Mouse (Mus musculus) right cerebral cortex, postnatal 14 days (tissue): ENCODE measurements around the gene Hdac4.

ENCODE experiments used
- DNase-seq: peaks from one replicate; pipeline ENCODE4 v3.0.0; 2022

Hdac4 gene

DNA sequence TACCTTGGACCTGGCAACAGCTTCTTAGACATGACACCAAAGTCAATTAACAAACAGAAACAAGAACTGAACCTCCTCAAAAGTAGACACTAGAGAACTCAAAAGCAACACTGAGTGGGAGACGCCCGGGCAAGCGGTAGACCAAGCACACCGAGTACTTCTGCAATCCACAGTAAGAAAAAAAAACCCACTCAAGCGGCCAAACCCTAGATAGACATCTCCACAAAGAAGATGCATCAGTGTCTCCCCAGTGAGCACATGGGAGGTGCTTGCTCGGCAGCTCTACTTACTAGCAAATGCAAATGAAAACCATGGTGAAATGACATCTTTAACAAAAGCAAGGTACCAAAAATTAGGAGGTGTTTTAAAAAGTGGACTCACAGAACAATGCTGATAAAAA, 67.7 kb downstream of the Hdac4 start:
- DNase-seq, result no peak

DNA sequence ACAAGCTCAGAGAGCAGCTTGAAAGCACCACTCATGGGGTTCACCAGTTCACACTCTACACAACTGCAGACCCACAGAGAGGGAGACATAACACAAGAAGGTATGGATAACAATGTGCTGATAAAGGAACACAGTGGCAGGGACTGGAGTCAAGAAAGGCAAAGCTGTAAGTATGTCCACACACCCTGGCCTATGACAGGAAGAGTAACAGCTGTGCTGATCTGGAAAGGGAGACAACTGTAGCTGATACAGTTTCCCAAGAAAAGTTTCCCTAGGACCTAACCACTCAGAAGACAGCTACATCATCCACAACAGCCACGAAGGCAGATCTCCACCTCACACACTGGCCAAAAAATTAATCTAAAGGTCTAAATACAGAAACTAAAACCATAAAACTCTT, 68.1 kb downstream of the Hdac4 start:
- no peak for DNase-seq

DNA sequence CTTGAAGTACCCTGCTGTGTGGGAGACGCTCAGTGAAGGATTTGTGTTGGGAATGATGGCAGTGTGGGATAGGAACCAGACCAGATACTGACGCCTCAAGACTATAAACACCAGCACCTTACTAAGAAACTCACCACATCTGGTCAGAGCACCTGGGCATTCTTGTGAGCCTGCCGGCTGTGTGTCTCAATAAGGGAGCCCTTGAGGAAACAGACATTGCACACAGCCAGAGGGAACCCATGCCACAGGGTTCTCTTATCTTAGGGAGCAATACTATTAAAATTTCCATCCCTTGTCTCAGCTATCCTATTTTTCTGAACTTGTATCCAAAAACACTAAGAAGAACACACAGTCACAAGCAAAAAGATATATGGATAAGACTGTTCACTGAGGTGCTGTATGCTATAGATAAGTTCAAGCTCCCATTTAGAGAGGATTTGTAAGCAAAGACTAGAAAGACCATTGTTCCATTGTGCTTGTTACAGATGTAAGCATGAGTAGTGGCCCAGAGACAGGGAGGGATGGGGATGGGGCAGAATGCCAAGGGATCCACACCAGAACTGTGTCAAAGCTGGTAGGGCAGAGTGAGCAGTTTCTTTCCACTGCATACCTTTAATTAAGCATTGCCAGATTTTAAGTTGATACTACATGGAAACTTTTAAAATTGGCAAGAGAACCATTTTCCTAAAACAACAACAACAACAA, 70.8 kb downstream of the Hdac4 start:
- no peak for DNase-seq

DNA sequence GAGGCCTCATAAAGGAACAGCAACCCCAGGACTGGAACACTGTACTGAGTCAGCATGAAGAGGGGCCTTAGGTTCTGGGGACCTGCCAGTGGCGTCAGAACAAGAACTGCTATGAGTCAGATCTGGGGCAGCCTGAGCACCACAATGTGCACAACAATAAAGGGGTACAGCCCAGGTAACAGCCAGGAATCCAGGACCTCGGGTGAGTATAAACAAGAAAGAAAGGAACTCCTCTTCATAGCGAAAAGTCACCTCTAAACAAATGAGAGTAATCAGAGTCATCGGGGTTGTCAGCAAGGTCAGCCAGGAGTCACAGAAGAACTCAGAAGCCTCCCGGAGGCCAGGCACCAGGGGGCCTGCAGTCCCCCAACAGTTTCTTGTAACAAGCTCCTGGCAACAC, 76.2 kb downstream of the Hdac4 start:
- DNase-seq, result no peak

DNA sequence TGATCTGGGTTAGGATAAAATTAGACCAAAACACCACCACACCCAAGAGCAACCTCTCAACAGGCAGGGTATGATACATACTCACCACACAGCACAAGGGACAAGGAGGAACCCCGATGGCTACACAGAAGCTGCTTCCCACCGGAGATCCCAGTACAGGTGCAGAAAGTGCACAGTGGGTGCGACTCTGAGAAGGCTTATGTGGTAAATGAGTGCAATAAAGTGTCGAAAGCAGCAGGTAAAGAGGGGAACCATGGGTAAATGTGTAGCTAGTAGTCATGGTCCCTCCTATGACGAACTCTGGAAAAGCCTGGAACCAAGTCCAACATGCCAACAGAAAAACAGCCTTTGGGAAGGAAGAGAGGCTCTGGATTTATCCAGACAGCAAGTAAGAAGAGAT, 77.9 kb downstream of the Hdac4 start:
- DNase-seq, result no peak

DNA sequence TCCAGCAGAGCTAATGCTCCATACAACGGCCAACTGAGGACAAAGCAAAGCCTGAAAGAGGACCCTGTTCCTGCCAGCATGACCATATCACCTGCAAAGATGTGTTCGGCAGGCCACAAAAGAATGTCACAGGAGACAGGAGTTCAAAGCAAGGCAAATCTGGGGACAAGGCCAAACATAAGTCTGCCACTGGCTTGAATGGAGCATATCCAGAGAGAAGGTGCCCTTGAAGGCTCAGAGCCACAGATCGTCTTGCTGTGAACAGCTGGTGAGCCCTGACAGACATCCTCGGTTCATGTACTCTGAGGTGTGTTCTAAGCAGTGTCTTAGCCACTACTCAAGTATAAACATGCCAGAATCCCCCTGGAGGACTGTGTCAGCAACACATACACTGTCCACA, 79.3 kb downstream of the Hdac4 start:
- no peak for DNase-seq

DNA sequence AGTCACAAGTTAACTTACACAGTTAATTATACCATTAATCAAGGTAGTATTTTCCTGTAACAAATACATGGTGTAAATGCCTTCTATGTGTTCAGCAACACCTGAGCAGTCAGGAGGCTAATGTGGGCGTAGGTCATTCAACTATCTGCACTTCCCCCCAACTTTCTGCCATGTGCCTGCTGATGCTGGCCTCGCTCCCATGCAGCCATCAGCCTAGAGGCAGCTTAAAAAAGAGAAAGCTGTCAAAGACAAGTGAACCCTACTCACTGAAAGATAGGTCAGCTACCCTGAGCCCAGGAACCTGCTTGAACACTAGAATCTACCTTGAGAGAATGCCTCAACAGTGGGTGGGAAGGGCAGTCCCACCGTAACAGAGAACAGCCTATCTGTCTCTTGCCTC, 81.4 kb downstream of the Hdac4 start:
- DNase-seq, result no peak

DNA sequence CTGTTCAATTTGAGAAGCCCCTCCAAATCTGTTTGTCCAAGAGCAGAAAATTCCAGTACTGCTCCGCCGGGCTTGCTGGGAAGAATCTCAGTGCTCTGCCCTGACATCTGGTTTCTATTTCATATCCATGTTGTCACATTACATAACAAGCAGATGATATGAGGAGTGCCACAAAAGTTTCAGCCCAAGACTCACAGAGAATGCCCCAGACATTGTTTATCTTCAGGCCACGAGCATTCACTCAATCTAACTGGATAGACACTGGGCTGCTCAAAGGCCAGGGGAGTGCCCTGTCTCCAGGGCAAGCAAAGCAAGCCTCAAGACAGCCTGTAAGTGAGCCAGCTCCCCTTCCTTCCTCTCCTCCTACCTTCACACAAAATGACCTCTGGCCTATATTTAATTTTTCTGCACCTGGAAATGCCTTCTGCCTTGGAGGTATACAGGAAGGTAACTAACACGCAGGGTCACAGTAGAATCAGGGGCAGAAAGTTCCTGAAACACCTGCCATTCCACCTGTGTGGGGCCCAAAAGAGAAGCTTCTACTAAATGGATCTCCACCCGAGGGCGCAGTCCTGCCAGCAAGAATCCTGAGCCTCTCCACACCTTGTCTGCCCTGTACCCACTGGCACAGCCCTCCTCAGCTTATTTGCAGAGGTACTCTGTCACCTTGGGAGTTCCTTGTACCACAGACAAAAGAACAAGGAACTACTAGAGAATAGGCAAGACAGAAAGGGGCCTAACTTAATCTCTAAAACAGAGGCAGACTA, 82.1 kb downstream of the Hdac4 start:
- no peak for DNase-seq

DNA sequence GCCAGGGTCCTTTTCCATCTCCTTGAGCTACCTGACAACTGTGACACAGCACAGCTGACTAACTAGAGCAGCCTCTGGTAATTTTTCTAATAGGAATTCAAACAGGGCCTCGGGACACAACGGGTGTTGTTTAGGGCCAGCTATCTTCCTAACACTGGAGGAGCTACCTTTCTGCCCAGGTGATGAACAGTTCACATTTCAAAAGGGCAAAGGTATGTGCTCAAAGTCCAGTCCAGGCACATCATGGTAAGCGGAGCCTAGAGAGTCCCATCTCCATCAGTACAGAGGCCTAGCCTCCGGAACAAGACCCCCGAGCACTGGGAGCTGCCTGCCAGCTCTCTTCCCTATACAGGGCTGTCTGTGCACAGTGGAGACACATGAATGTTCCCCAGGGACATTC, 82.9 kb downstream of the Hdac4 start:
- no peak for DNase-seq

DNA sequence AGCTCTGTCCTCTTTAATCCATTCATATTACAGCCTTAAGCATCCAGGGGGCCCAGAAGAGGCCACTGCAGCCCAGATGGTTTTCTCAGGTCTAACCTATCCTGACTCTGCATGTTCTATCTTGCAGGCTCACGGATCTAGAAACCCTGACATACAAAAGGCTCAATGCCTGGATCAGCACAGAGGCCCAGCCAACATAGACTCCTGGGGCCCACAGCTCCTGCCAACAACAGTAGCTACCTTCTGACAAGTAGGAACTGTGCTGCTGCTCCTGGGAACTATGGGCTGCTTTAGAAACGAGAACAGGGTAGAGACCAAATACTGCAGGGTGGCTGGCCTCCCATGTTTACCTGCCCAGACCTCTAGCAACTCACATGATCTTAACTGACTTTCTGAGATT, 83.9 kb downstream of the Hdac4 start:
- DNase-seq, result no peak

DNA sequence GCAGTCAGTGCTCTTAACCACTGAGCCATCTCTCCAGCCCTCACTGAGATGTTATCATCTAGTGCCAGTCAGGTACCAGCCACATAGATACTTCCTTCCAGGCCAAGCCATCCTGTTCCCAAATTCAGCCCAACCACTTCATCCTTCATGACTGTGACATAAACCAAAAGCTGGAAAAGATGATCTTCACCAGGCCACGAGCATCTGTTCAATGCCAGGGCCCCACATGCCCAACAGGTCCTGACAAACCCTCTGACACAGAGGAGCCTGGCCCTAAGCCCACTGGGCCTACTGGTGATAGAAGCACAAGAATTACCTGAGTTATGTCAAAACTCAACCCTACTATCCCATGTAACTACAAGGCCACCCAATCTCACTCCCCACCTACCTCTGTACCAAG, 84.5 kb downstream of the Hdac4 start:
- no peak for DNase-seq

DNA sequence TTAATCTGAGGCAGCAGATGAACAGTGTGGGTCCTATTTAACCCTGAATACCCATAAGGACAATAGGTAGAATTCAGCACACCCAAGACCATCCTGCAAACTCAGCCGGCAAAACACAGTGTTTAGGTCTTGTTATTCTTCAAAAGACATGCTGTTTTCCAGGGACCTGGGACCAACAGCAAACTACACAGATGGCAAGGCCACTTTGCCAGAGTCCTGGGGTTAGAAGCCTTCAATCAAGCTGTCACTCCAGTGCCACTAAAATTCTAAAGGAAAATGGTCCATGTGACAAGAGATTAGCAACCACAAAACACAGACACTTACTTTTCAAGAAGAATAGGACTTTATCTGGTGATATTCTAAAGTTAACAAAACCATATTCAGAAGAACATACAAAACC, 86.3 kb downstream of the Hdac4 start:
- DNase-seq, result no peak

DNA sequence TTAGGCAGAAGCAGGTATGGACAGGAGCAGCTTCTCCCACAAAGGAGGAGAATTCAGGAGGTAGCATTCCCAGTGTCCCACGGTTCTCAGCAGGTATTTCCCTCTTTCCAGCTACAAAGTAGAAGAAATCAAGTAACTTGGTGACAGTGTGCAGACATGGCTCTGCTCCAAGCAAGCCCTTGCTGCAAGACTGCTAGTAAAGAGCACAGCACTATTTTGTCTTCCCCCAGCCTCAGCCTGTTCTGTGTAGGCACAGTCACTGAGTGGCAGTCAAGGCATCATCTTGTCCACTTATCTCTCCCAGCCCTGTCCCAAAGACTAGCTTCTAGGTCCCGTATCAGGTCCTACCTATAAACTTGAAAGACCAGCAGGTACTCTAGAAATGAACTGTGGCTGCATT, 86.9 kb downstream of the Hdac4 start:
- DNase-seq, result no peak

DNA sequence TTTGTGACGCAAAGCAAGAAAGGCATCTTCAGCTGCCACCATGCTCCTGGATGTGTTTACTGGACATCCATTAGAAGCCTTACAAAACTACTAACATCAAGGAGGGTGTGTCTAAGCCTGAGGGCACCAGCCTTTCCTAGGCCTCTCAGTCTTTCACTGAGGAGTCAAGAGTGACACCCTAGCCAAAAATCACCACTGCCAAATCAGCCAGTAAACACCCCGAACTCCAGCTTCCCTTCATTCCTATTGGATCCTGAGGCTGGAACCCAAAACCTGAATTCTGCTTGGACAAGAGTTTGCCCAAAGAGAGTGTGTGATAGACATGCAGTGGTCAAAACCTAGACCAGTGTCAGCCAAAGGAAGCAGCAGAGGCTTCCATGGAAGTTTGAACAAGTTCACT, 87.5 kb downstream of the Hdac4 start:
- DNase-seq, result no peak

DNA sequence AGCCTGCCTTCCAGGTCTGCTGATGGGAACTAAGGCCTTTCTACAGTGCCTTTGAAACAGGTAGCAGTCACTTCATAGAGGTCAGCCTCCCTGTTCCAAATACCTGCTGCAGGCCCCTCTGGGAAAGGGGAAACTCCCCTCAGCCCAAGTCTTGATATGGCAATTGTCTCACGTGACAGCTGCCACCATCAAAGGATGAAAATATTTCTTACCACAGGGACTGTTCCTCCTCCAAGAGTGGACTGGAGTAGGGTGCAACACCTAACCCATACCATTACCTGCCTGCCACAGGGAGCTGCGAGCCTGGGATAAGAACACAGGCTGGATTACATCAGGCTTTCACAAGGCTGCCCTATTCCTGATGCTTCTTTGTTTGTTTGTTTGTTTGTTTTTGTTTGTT, 88.0 kb downstream of the Hdac4 start:
- no peak for DNase-seq

DNA sequence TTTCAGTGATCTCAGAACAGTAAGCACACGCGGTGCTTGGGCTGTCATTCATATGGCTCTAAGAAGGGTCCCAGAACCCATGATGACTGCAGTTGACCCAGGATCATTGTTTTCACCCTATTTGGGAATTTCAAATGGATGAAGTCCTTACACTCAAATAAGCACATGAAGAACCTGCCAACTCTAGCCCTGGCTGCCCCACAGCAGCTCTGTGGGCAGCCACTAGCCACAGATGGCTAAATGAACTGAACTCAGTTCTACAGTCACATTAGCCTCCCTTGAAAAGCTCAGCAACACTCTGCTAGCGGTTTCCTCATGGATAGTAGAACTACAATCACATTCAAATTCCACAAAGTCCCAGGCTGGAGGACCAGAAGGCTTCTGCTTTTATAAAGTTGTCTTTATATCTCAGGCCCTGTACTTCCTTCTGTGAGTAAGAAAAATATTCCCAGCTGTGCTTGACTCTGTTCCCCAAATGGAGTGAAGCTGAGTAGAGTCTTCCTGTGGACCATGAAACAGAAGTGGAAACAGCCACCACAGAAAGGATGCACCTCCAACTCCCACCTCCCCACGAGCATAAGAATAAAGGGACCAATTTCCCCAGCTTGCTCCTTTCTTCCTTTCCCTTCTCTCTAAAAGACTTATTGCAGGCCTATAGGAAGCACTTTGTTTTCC, 88.9 kb downstream of the Hdac4 start:
- DNase-seq, result no peak

DNA sequence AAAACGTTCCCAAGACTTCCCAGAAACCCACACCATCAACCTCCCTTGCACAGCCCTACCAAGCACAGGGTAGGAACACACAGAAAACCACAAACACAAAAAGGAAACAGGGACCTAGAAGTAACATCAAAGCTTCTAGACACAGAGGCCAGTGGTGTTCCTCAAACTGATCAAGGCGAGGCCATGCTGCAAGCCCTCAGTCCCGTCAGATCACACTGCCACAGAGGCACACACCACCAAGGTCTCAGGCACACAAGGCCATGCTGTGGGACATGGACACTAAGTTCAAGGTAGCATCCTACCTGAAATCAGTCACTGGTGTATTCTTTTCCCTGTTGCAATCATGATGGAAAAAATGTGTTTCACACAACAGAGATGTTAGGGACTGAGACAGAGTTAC, 90.8 kb downstream of the Hdac4 start:
- DNase-seq, result no peak

DNA sequence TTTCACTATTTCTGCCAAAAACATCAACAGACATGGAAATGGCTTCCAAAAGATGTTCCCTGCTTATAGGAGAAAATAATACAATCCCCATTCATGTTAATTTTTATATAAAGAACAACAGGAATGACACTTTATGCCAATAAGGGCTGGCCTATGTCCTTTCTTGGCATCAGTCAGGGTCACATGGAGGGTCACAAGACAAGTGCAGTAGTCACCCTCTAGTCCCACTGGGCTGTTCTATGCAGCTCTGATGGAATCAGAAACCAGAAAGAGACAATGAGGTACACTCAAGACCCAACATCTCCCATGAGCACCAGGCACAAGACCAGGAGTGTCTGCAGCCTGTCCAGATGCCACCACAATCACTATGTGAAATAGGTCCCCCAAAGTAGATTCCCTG, 91.5 kb downstream of the Hdac4 start:
- no peak for DNase-seq

DNA sequence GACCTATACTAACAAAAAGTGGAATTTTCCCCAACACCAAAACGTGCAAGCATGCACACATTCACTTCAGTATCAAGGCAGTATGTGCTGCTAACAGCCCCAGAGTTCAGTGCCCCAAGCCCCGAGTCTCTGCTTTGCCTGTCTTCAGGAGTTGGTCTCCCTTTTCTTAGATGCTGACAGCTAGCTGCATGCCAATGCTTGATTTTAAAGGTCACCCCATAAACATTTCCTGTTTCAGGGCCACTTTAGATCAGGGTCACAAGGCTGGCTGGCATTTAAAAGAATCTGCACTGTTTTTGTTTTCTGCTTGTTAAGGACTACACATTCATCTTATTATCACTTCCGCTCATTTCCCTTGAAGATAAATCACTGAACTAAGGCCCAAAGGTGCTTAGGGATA, 92.1 kb downstream of the Hdac4 start:
- no peak for DNase-seq

DNA sequence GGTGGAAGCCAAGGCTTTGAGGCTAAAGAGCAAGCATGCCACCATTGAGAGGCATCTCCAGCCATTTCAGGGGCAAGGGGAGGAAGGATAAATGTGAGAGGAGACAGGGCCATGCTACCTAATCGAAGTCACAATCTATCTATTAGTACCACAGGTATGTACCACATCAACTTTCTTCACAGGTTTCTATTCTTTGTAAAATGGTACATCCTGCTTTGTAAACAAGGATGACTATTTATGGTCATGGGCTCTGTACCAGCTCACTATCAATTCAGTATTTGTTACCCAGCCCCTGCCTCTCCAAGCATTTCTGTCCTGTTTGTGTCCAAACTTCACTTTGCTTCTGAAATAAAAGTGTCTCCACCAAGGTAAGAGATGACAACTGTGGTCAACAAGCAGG, 92.7 kb downstream of the Hdac4 start:
- DNase-seq, result no peak

DNA sequence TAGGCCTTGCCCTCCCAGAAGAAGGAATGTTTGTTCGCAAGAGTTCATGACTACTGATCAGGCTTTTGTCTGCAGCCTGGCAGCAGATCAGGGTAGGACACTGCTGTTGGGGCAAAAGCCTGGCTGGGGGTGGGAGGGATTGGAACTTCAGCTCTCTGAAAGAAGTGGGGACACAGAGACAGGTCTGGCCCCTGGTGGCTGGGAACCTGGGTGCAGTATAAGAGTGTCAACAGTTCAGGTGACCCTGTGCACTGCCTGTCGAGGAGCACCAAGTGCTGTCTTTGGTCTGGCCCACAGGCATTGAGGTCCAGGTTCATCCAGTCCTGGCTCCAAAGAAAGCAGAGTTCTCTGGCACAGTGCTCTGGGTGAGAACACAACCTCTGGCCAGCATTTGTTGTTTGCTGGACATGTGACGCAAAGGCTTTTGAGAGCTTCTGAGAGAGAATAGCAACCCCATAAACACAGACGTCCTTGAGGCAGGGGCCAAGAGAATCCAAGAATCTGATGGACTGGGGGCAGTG, 95.1 kb downstream of the Hdac4 start:
- DNase-seq, result no peak

DNA sequence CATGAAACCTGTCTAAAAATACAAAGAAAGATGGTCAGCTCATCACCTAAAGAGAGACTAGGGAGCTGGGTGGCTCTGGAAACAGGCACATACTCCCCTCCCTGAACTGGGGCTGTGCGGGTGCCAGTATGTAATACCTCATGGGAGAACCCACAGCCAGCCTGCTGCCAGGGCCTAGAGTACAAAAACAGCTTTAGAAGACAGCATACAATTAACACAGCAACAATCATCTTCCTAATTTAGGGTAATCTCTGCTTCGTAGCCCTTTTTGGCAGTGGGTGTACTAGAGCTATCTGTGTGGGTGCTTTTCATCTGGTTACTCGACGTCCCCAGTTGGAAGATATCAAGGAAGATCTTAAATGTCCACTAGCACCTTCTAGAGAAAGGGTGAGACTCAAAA, 95.5 kb downstream of the Hdac4 start:
- peak; percentile 21 for DNase-seq

DNA sequence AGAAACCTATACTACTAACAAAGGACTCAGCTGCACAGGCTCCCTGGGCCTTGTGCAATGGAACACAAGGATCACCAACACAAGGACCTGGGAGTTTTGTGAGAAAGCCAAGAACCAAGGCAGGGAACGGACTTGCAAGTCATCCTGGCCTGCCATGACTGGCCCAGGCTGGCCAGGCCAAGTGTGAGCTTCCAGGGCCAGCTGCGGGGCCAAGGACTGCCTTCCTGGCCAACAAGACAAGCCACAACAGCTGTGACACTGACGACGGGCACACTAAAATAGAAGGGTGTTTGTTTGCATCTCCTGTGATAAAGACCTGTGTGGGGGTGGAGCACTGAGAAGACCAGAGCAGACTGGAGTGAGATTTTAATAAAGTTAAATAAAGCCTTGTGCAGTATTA, 96.0 kb downstream of the Hdac4 start:
- no peak for DNase-seq

DNA sequence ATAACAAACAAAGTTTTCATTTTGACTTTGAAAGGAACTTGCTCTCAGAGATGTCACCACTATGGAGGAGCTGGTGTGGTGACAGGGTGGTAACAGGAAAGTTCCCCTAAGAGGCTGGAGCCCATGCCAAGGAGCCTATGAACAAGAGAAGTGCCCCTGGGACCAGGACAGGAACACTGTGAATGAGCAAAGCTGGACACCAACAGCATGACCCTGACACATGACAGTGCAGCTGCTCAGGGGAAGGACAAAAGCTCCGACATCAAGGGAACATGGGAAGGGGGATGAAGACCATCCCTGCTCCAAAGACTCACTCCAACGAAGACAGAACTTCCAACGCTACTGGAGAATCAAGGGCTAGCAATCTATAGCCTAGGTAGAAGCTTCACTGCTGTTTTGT, 97.0 kb downstream of the Hdac4 start:
- DNase-seq, result no peak
